Mouse (Mus musculus) neural tube, embryonic 12.5 days (tissue): ENCODE data around the gene Tas1r1. TPM values are rescaled to one million over a fixed set of nuclear protein-coding genes. Genes with fewer than 3 reads are reported as not detected.

Source experiments
- ATAC-seq: fragments of 200-750 bp; cut with Nextera tagmentation; 2 replicates; pipeline ENCODE4 v1.8.0; 2017; ENCODE audit warnings: low read depth, mild to moderate bottlenecking, moderate TSS enrichment, moderate library complexity; ENCODE audit not compliant: low FRiP score
- H3K27ac ChIP-seq: fragments of 300-500 bp; sonication (generic); 2 replicates; pipeline ENCODE4 v1.5.1; 2016
- H3K27me3 ChIP-seq: fragments of 300-500 bp; sonication (generic); replicated peaks from 2 replicates; pipeline ENCODE4 v1.6.1; 2016; ENCODE audit warnings: mild to moderate bottlenecking
- H3K36me3 ChIP-seq: fragments of 300-500 bp; sonication (generic); 2 replicates; pipeline ENCODE4 v1.6.1; 2016; ENCODE audit warnings: mild to moderate bottlenecking
- H3K4me1 ChIP-seq: fragments of 300-500 bp; sonication (generic); 2 replicates; pipeline ENCODE4 v1.6.1; 2016
- H3K4me2 ChIP-seq: fragments of 300-500 bp; sonication (generic); replicated peaks from 2 replicates; pipeline ENCODE4 v1.6.1; 2016; ENCODE audit warnings: mild to moderate bottlenecking
- H3K4me3 ChIP-seq: fragments of 300-500 bp; sonication (generic); 2 replicates; pipeline ENCODE4 v1.5.1; 2016
- H3K9ac ChIP-seq: fragments of 300-500 bp; sonication (generic); 2 replicates; pipeline ENCODE4 v1.6.1; 2016; ENCODE audit warnings: mild to moderate bottlenecking
- H3K9me3 ChIP-seq: fragments of 300-500 bp; sonication (generic); 2 replicates; pipeline ENCODE4 v1.6.1; 2016; ENCODE audit warnings: mild to moderate bottlenecking
- WGBS: fragments of 180-500 bp; shearing (Covaris S2); methylation state at CpG from one replicate; pipeline ENCODE4 v1.1.7; 2016; 5-methylcytosine and 5-hydroxymethylcytosine counted together
- polyA plus RNA-seq: library from polyadenylated mRNA; unstranded; fragments of >200 nt; fragmentation: Nextera tagmentation; extraction: Ambion mirVana; gene quantifications from 2 replicates; pipeline ENCODE4 v1.2.1, GENCODE M21; 2016

The Tas1r1 gene
- polyA plus RNA-seq, 1 experiment from 2014 or later: 1.4 TPM

DNA sequence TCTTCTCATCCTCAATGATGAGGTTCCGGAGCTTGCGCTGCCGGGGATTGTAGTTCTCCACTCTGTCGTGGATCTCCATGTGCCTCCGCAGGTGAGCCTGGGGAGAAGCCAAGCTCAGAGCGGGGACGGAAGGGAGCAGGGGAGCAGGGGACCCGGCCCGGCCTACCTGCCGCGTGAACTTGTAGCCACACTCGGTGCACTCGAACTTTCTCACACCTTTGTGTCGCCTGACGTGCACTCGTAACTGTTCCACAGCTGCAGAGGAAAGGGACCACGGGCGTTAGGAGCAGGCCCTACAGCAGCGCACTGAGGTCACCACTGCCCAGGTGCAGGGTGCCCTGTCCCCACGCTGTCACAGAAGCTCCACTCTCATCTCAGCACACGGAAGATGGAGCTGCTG is 18.3 kb downstream of the Tas1r1 start:
- ATAC-seq: no peak
- no peak overlapping the region for H3K4me3 ChIP-seq
- H3K4me1 ChIP-seq: peaks cover 6% of the 10 kb centered on the region; the same call in 1 of the 2 replicates
- no peaks in the 10 kb centered on the region for H3K27me3 ChIP-seq
- H3K27ac ChIP-seq: no peak overlapping the region
- no peak overlapping the region for H3K9ac ChIP-seq
- peaks cover 71% of the 10 kb centered on the region for H3K36me3 ChIP-seq
- H3K4me2 ChIP-seq: no peak overlapping the region
- 92% methylated on average over 21 of the region's 21 CpGs for WGBS
- no peaks in the 10 kb centered on the region for H3K9me3 ChIP-seq

DNA sequence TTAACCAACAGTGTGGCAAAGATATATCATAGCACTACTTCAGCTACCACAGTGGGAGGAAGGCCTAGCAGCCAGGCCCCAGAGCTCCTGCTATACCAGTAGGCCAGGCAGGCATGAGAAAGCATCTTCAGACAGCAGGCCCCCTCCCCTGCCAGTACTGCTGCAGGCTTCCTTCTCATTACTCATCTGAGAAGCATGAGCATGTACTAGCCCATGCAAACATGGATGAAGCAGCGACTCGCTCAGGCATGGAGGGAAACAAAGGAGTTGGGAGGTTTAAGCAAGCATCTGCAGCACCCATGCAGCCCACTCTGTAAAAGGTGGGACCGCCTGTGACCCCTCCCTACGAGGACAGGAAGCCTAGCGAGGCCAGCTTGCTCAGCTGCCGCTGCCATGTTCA is 19.3 kb downstream of the Tas1r1 start:
- no peak overlapping the region for H3K4me3 ChIP-seq
- H3K27ac ChIP-seq: no peak overlapping the region
- no peaks in the 10 kb centered on the region for H3K9me3 ChIP-seq
- no peak overlapping the region for H3K9ac ChIP-seq
- no peak for ATAC-seq
- 96% methylated on average over 6 of the region's 6 CpGs for WGBS
- no peaks in the 10 kb centered on the region for H3K4me1 ChIP-seq
- peaks cover 64% of the 10 kb centered on the region for H3K36me3 ChIP-seq
- no peak overlapping the region for H3K4me2 ChIP-seq
- H3K27me3 ChIP-seq: no peaks in the 10 kb centered on the region

DNA sequence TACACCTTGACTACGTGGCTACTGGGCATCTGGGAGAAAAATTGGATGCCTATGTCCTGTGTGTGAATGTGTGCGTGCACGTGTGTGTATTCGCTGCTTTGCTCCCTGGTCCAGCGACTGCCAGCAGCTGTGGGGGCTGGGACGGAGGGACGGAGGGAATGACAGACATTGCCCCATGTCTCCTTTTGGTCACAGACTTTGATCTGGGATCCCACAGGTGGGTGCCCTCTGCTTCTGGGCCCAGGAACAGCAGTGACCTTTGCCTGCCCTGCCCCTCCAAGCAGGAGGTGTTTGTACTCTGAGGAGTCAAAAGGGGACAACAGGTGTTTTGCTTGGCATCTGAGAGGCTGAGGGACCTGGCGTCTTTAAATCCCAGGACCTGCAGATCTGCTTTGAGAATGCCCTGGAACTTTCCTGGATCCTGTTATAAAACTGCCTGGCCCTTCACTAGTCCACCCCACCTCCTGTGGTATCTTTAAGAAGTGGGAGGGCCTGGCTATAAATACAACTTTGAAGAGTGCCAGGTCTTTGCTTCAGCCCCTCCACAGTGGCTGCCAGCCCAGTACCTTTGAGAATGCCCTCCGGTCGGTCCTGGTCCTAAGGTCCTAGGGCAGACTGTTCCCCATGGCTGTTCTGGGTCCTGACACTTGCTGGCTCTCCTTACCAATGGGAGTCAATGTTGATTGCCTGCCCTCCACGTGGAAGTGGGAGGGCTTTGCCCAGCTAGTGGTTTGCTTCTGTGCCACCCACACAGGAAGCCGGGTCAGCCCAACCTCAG is 25.1 kb downstream of the Tas1r1 start:
- no peak for ATAC-seq
- peaks cover 26% of the 10 kb centered on the region for H3K27me3 ChIP-seq
- H3K4me1 ChIP-seq: peaks cover 28% of the 10 kb centered on the region
- H3K27ac ChIP-seq: no peak overlapping the region
- H3K36me3 ChIP-seq: peaks cover 13% of the 10 kb centered on the region
- no peak overlapping the region for H3K4me2 ChIP-seq
- WGBS: 83% methylated on average over 12 of the region's 12 CpGs
- no peaks in the 10 kb centered on the region for H3K9me3 ChIP-seq
- no peak overlapping the region for H3K4me3 ChIP-seq
- H3K9ac ChIP-seq: no peak overlapping the region

DNA sequence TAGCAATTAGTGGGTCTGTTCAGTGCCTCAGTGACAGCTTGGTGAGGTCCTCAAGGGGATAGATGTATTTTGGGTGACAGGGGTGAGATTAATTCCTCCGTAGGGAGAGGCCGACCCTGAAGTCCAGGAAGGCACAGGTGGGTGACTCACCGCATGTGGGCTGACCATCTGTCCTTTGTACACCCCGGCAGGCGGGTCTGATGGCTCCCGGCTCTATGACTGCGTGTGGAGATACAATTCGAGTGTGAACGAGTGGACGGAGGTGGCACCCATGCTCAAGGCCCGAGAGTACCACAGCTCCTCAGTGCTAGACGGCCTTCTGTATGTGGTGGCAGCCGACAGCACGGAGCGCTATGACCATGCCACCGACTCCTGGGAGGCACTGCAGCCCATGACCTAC is 26.3 kb downstream of the Tas1r1 start:
- Histone ChIP-seq H3K9ac (no peak overlapping the region), H3K27ac (no peak overlapping the region), H3K9me3 (no peaks in the 10 kb centered on the region), H3K36me3 (peaks cover 11% of the 10 kb centered on the region), H3K4me3 (no peak overlapping the region), H3K27me3 (peaks cover 36% of the 10 kb centered on the region), H3K4me1 (peaks cover 39% of the 10 kb centered on the region), H3K4me2 (no peak overlapping the region)
- WGBS: 95% methylated on average over 16 of the region's 16 CpGs
- ATAC-seq: no peak

DNA sequence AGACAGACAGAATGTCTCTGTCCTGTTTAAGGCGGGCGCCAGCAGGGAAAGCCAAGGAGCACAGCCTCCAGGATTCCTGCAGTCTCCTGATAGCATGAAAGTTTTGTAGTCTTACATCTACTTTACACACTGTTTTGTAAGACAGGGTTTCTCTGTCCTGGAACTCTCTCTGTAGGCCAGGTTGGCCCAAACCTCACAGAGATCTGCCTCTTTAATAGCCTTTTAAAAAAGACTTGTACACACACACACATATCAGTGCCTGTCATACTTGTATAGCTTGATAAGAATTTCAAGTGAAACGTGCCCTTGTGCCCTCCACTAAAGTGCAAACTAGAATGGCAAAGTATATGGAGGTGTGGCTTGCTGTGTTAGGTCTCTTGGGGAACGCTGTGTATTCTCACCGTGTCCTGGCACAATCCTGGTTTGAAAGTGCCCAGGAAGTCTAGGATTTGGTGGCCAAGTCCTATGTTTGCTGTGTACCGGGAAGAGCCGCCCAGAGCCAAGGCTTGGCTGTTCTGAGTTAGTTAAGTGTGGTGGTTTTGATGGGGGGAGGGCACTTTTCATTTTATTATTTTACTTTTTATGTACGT is 27.1 kb downstream of the Tas1r1 start:
- Histone ChIP-seq H3K27me3 (peaks cover 45% of the 10 kb centered on the region), H3K9ac (peak overlapping the region; percentile 29; the same call in 1 of the 2 replicates), H3K36me3 (peaks cover 11% of the 10 kb centered on the region; the same call in 1 of the 2 replicates), H3K4me1 (peaks cover 40% of the 10 kb centered on the region), H3K4me2 (peak overlapping the region; percentile 100), H3K27ac (no peak overlapping the region), H3K9me3 (no peaks in the 10 kb centered on the region), H3K4me3 (peak overlapping the region; percentile 72; the same call in 1 of the 2 replicates)
- ATAC-seq: no peak
- WGBS: 81% methylated on average over 8 of the region's 8 CpGs

DNA sequence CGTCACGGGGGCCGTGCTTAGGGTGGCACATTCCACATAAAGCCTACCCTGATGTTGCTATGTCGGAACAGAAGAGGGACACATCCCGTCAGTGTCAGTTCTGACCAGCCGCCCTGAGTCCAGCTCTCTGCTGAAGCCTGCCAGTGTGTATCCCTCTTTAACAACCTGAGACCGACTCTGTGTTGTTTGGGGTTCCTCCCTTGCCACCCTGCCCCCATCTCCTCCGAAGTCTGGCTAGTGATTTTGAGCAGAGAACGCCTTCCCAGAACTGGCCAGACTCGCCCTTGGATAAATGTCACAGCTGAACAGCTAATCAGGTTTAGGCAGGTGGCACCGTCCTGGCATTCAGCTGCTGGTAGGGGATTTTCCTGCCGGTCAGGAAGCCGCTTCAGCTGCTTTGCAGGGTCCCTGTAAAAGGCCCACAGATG is 27.6 kb downstream of the Tas1r1 start:
- Histone ChIP-seq H3K4me2 (peak overlapping the region; percentile 100), H3K4me3 (peak overlapping the region; percentile 72), H3K36me3 (peaks cover 7% of the 10 kb centered on the region; the same call in 1 of the 2 replicates), H3K27ac (no peak overlapping the region), H3K27me3 (peaks cover 45% of the 10 kb centered on the region), H3K4me1 (peaks cover 40% of the 10 kb centered on the region), H3K9ac (peak overlapping the region; percentile 29; the same call in 1 of the 2 replicates), H3K9me3 (no peaks in the 10 kb centered on the region)
- WGBS: 14% methylated on average over 13 of the region's 13 CpGs
- no peak for ATAC-seq

DNA sequence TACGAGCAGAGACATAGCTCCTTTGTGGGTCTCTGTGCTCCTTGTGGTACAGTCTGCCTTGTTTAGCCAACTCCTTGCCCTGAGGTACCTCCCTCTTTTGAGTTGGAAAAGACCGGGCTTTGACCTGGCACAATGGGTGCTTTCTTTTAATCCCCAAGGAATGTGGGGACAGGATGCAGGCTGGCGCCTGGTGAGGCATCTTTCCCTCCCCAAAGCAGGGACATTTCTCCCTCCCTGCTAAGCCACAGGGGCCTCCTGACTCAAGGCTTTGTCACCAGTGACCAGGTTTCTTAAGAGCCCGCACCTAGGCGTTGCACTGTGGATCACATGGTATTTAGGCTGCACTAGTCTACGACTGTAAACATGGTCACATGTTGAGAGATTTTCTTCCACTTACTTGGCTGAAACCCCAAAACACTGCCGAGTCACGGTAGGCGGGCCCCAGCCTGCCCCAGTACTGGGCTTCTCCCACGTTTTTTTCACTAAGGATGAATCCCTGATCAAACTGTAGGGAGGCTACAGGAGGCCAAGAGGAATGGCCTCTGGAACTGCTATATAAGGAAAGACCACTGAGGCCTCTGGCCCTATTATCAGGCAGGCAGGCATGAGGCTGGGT is 28.2 kb downstream of the Tas1r1 start:
- Histone ChIP-seq H3K9ac (no peak overlapping the region), H3K36me3 (0 out of 2 replicates have a peak, but pooled peaks cover 3% of the 10 kb centered on the region), H3K4me1 (peaks cover 40% of the 10 kb centered on the region), H3K9me3 (no peaks in the 10 kb centered on the region), H3K27ac (no peak overlapping the region), H3K27me3 (peaks cover 45% of the 10 kb centered on the region), H3K4me3 (peak overlapping the region; percentile 72), H3K4me2 (peak overlapping the region; percentile 100)
- no peak for ATAC-seq
- 4% methylated on average over 10 of the region's 10 CpGs for WGBS

DNA sequence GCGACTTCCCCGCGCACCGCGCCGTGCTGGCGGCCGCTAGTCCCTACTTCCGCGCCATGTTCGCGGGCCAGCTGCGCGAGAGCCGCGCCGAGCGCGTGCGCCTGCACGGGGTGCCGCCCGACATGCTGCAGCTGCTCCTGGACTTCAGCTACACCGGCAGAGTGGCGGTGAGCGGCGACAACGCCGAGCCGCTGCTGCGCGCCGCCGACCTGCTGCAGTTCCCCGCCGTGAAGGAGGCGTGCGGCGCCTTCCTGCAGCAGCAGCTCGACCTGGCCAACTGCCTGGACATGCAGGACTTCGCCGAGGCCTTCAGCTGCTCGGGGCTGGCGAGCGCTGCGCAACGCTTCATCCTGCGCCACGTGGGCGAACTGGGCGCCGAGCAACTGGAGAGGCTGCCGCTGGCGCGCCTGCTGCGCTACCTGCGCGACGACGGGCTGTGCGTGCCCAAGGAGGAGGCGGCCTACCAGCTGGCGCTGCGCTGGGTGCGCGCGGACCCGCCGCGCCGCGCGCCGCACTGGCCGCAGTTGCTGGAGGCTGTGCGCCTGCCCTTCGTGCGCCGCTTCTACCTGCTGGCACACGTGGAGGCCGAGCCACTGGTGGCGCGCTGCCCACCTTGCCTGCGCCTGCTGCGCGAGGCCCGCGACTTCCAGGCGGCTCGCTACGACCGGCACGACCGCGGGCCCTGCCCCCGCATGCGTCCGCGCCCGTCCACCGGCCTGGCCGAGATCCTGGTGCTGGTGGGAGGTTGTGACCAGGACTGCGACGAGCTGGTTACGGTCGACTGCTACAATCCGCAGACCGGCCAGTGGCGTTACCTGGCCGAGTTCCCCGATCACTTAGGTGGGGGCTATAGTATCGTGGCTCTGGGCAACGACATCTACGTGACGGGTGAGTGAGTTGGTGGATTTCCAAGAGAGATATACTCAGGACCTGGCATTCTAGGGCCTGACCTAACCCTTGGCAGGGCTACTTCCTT is 29.0 kb downstream of the Tas1r1 start:
- Histone ChIP-seq H3K36me3 (0 out of 2 replicates have a peak, but pooled peaks cover 3% of the 10 kb centered on the region), H3K9ac (peak overlapping the region; percentile 57), H3K27me3 (peaks cover 45% of the 10 kb centered on the region), H3K27ac (0 out of 2 replicates have a peak overlapping the region, but pooled peaks have one; percentile 16), H3K4me1 (peaks cover 40% of the 10 kb centered on the region), H3K4me3 (peak overlapping the region; percentile 72), H3K9me3 (no peaks in the 10 kb centered on the region), H3K4me2 (peak overlapping the region; percentile 100)
- peak; percentile 61 for ATAC-seq
- under 1% methylated on average over 115 of the region's 115 CpGs for WGBS

DNA sequence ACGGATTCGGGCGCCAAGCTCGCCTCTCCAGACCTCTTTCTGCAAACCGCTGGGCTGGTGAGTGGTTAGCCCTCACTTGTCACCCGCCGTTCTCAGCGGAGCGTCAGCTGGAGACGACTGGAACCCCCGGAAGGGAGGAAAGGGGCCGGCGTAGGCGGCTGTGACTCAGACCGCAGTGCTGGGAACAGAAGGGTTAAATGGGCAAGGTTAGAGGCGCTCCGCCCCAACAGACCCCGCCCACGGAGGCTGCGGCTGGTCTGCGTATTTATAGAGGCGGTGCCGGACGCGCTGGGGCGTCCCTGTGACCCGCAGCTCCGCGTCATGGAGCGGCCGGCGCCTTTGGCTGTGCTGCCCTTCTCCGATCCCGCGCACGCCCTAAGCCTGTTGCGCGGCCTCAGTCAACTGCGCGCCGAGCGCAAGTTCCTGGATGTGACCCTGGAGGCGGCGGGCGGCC is 29.7 kb downstream of the Tas1r1 start, which contains the start of gene Klhl21:
TSS of gene Klhl21 (plus strand) at position 182 of the 454 bp plus-strand sequence.
- Histone ChIP-seq H3K27me3 (peaks cover 45% of the 10 kb centered on the region), H3K4me2 (peak within 1 kb of the TSS; percentile 100), H3K4me3 (peak within 1 kb of the TSS; percentile 72), H3K9ac (peak within 1 kb of the TSS; percentile 57), H3K27ac (0 out of 2 replicates have a peak within 1 kb of the TSS, but pooled peaks have one; percentile 16), H3K9me3 (no peaks in the 10 kb centered on the region), H3K4me1 (peaks cover 40% of the 10 kb centered on the region), H3K36me3 (0 out of 2 replicates have a peak, but pooled peaks cover 3% of the 10 kb centered on the region)
- under 1% methylated on average over 45 of the region's 45 CpGs for WGBS
- peak; percentile 81 for ATAC-seq

DNA sequence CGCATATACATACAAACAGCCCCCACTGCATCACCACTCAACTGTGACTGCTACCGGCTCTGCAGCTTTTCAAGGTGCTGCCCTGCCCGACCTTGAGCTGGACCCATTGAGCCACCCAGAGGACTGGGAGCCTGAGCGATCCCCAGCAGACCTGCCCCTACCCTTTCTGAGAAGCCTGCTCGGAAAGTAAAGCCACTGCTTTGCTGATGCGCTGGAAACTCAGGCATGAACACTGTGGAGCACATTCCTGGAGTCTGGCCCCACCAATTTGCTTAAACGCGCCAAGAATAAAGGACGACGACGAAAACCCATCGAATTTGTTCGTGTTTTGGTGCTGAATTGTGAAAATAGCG is 30.2 kb downstream of the Tas1r1 start:
- no peak for ATAC-seq
- Histone ChIP-seq H3K4me1 (peaks cover 40% of the 10 kb centered on the region), H3K27me3 (peaks cover 45% of the 10 kb centered on the region), H3K36me3 (0 out of 2 replicates have a peak, but pooled peaks cover 3% of the 10 kb centered on the region), H3K27ac (no peak overlapping the region), H3K9me3 (no peaks in the 10 kb centered on the region), H3K4me2 (peak overlapping the region; percentile 100), H3K9ac (no peak overlapping the region), H3K4me3 (peak overlapping the region; percentile 72)
- WGBS: 0% methylated on average over 14 of the region's 14 CpGs

DNA sequence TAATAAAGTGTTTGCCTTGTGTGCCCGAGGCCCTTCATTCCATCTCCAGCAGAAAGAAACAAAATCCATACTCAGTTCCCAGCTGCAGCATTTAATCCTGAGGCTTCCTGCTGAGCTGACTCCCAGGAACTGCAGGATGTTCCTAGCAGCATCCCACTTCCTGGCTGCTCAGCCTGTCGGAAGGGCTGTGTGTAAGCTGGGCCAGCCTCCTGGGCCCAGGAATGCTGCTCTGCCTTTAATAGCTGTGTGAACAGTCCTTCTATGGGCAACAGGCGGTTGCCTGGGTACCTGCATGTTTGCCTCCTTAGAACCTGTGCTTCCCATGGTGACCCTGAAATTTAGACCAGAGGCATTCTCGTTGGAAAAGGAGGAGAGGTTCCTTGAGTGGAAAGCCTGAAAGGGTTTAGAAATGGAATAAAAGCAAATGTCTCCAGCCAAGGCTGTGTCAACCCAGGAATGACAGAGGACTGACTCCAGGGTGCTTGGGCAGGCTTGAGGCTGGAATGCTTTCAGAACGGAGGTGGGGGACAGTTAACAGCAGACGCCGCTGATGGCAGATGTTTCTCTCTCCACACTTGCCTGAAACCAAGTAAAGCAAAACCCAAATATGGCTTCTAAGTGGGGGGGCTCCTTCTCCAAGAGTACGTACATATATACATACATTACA is 30.8 kb downstream of the Tas1r1 start:
- no peak for ATAC-seq
- Histone ChIP-seq H3K36me3 (0 out of 2 replicates have a peak, but pooled peaks cover 1% of the 10 kb centered on the region), H3K9ac (no peak overlapping the region), H3K4me3 (peak overlapping the region; percentile 72; the same call in 1 of the 2 replicates), H3K27ac (no peak overlapping the region), H3K27me3 (peaks cover 45% of the 10 kb centered on the region), H3K9me3 (no peaks in the 10 kb centered on the region), H3K4me1 (peaks cover 40% of the 10 kb centered on the region), H3K4me2 (peak overlapping the region; percentile 100)
- 5% methylated on average over 8 of the region's 8 CpGs for WGBS
